Mouse (Mus musculus): Measurements from ENCODE around the gene Cxcl15. TPM values are rescaled to one million over a fixed set of nuclear protein-coding genes. Genes with fewer than 3 reads are reported as not detected.
"Not testable (repeated sequence)": the region's sequence is repeated elsewhere in the genome, so short reads cannot be mapped to it uniquely, and the experiment has no call there.

Gene Cxcl15
- polyA plus RNA-seq, 1 experiment from 2014 or later = not detected

DNA sequence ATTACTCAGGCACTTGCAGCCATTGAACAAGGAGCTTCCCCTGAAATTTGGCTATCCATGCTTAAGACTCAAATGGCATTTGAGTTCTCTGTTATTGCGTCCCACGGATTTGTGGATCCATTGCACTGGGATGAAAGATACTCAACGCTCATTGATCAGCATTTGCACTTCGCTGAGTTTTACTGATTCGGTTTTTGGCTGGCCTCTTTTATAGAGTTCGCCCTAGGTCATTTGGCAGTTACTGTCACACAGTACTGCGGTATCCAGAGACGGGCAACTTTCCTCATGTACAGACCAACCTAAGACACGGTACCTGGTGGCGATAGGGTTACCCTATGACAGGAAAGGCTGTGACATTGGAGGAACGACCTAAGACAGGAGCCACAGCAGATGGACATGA lies 57.1 kb downstream of the Cxcl15 start:
- 88% methylated on average over 11 of the region's 11 CpGs for WGBS
- H3K4me2 ChIP-seq; H3K4me1 ChIP-seq (replicated peaks; ENCODE audit: control insufficient read depth, insufficient read depth, low read length); H3K4me3 ChIP-seq (ENCODE audit: low read depth, low read length); DNase-seq (ENCODE audit: low spot score); ATAC-seq (replicated peaks; ENCODE audit: low FRiP score); H3K9me3 ChIP-seq (ENCODE audit: control insufficient read depth, low read length); H3K27me3 ChIP-seq (replicated peaks; ENCODE audit: control insufficient read depth, insufficient read depth, low read length); H3K9ac ChIP-seq (ENCODE audit: low read depth, low read length); H3K27ac ChIP-seq (ENCODE audit: low read depth, low read length); H3K36me3 ChIP-seq (ENCODE audit: control insufficient read depth, insufficient read depth, low read length): not testable (repeated sequence)

Small RNA genes lying within 50 kb of the gene (microRNA-seq; reads per million reads assigned to microRNA genes)
- gene Gm24322 (ENCODE audit: borderline number of aligned reads) = not detected

Other genes with a start within 250 kb of the Cxcl15 start
- gene 5830473C10Rik, start 233.4 kb upstream of the Cxcl15 start, polyA plus RNA-seq (2014; fragmentation: Nextera tagmentation; extraction: Ambion mirVana) = 0.19 and 0.35 TPM in 2 replicates
- gene Rassf6, start 153.9 kb upstream of the Cxcl15 start, polyA plus RNA-seq (2014; fragmentation: Nextera tagmentation; extraction: Ambion mirVana) = 6.2 and 6.3 TPM in 2 replicates
- gene Cxcl5, start 35.2 kb upstream of the Cxcl15 start, polyA plus RNA-seq (2014; fragmentation: Nextera tagmentation; extraction: Ambion mirVana) = 1.7 and 3.1 TPM in 2 replicates
- gene Ppbp, start 26.0 kb upstream of the Cxcl15 start, polyA plus RNA-seq (2014; fragmentation: Nextera tagmentation; extraction: Ambion mirVana) = 153 and 155 TPM in 2 replicates
- 911 and 984 TPM in 2 replicates for gene Pf4, start 22.1 kb upstream of the Cxcl15 start, polyA plus RNA-seq (2014; fragmentation: Nextera tagmentation; extraction: Ambion mirVana)
- 0.25 TPM in 1 of 2 replicates, not detected in the other for gene Cxcl3, start 8.4 kb upstream of the Cxcl15 start, polyA plus RNA-seq (2014; fragmentation: Nextera tagmentation; extraction: Ambion mirVana)
- gene Cxcl1, start 96.7 kb downstream of the Cxcl15 start, polyA plus RNA-seq (2014; fragmentation: Nextera tagmentation; extraction: Ambion mirVana) = 0.84 TPM in 1 of 2 replicates, not detected in the other
- 0.22 TPM in 1 of 2 replicates, not detected in the other for gene Cxcl2, start 109.3 kb downstream of the Cxcl15 start, polyA plus RNA-seq (2014; fragmentation: Nextera tagmentation; extraction: Ambion mirVana)
- gene Mthfd2l, start 136.6 kb downstream of the Cxcl15 start, polyA plus RNA-seq (2014; fragmentation: Nextera tagmentation; extraction: Ambion mirVana) = 22.4 and 23.1 TPM in 2 replicates
- gene Epgn, start 232.9 kb downstream of the Cxcl15 start, polyA plus RNA-seq (2014; fragmentation: Nextera tagmentation; extraction: Ambion mirVana) = 0.22 TPM in 2 replicates

Measured in liver, embryonic 11.5 days (tissue).